Mouse (Mus musculus): ENCODE results near the gene Kif26b.

The Kif26b gene

DNA sequence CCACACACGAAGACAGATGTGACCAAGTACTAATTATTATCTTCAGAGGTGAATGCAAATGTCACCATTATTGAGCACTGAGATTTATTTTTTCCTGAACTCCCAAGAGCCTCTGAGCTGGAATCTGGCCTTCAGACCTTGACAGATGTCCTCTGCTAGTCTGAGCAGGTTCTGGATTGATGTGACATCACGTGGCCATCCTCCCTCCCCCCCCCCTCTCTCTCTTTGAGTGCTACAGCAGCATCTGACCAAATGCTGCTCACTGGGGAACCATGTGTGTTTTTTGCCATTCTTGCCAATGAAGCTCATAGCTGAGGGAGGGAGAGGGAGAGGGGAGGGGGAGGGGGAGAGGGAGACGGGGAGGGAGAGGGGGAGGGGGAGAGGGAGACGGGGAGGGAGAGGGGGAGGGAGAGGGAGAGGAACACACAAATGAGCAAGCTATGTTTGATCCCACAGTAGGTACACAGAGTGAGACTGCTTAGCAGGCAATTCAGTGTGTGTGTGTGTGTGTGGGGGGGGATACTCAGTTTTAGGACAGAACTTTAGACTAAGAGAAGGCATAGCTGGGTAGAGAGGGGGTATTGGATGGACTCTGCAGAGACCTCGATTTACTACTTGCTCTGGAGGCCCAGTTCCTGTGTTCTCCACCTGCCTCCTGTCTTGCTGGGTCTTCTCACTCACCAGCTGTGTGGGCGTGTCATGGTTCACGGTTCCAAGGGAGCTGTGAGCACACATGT lies 241.9 kb downstream of the Kif26b start:
- no peak for DNase-seq (ENCODE audit: low spot score in 2 of 2)

DNA sequence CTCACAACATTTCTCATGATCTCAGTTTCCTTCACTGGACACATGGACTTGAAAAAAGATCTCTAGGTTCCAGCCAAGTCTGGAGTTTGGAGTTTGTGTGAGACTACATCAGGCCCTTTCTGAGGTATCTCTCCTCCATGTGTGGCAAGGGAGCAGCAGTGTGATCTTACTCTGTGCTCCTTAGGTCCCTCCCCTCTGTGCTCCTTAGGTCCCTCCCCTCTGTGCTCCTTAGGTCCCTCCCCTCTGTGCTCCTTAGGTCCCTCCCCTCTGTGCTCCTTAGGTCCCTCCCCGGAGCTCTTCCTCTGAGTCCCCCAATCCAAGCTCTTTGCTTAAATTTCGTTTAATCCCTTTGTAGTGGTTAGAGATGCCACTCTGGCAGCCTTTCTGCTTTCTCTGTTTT lies 250.8 kb downstream of the Kif26b start:
- no peak for DNase-seq (ENCODE audit: low spot score in 2 of 2)

DNA sequence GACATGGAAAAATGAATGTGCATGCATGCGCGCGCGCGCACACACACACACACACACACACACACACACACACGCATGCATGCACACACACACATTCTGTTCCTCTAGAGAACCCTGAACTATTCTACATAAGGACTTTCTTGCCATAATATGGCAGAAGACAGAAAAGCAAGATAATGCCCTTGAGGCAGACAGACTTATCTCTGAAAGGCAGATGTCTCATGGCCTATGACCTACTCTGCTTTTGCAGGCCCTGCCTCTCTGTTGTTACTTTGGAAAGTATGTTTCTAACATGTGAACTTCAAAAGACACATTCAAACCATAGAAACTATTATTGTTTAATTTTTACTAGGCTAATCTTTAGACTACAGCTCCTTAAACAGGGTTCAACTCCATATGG lies 255.1 kb downstream of the Kif26b start:
- DNase-seq (ENCODE audit: low spot score in 2 of 2), result no peak

DNA sequence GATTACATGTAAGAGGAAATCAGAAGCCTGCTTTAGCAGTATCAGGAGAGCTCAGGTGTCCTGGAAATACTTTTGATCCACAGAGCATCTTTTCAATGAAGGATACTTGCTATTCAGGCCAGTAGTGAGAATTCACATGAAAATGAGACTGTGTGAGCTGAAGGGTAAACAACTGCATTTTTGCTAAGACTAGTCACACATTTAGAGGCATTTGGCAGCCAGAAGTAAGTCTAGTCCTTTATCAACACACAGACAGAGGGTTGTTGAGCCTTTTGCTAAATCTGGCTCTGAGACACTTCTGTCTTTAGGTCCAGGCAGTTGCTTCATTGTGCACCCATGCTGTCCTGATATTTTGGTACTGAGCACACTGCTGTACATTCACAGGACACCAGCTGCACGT lies 262.3 kb downstream of the Kif26b start:
- DNase-seq (ENCODE audit: low spot score in 2 of 2), result no peak

DNA sequence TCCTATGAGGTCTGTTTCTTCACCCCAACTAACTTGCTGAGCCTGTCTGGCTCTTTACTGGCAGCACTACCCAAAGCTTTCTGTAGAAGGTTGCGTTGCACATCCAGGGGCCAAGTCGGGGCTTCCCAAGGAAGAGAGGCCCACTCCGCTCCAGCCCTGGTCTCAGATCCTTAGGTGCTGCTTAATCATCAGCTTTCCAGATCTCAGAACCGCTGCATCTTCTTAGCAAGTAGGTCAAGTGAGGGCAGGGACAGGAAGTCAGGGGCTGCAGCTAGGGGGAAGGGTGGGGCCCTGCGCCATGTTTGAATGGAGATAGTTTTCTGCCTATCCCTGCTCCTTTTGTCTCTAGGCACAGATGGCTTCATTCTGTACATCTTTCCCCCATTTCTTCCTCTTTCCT lies 263.8 kb downstream of the Kif26b start:
- no peak for DNase-seq (ENCODE audit: low spot score in 2 of 2)

DNA sequence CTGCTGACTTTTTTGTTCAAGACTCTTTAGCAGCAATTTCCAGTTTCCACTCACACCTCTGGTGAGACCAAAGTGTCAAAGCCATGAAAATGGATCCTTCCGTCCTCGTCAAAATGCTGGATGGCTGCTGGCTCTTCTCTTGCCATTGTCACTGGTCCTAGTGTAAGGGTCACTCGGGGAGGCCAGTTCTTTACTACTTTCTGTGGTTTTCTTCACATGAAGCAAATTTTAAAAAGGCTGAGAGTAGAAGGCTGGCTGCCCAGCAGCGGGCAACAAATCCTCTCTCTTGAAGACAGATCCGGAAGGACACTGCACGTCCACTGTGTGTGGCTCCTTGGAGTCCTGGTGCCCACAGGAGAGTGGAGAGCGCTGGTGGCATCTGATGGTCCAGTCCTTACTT lies 265.9 kb downstream of the Kif26b start:
- no peak for DNase-seq (ENCODE audit: low spot score in 2 of 2)

DNA sequence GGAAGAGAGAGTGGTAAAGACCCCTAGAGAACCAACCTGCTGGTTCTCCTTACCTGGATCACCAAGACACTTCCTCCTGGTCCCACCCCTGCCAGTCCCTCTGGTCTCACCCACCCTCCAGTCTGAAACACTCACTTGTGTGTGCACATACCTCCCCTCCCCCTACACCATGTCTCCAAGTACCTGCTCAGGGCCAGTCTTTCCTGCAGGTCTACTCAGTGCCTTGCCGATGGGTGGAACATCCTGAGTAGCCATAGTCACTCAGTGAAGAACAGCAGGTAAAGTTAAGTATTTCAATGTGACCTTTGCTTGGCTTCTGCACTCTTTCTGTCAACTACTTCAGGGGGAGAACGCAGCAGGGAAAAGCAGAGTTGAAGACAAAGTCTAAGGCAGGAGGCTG lies 268.5 kb downstream of the Kif26b start:
- DNase-seq (ENCODE audit: low spot score in 2 of 2), result no peak

DNA sequence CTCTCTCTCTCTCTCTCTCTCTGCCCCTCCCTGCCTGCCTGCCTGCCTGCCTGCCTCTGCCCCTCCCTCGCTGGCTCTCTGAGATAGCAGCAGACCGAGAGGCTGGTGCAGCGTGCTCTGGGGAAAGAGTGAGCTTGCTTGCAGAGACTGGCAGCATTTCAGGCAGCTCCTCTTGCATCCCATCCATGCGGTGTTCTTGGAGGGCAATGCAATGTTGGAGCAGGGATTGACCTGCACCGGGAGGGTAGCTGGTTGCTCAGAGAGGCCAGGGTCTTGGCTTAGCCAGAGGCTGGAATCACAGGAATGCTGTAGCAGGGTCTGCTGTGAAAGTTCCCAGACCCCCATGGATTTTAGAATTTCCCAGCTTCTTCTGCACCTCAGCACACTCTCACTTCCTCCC lies 269.4 kb downstream of the Kif26b start:
- no peak for DNase-seq (ENCODE audit: low spot score in 2 of 2)

DNA sequence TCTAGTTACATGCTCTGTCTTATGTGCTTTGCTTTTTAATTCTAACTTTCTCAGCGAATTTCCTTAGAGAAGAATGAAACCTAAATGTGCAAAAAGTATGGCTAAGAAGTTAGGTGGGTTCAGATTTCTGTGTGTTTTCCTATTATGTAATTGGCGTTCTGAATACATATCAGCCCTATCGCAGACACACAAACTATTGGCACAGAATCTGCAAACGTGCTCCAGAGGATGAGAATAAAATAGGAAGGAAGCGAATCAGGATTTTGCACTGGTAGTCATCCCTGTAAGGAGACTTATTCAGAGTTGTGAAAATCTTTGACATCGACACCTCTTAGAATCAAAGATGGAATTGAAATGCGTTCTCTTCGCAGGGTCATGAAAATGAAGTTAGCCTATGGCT lies 270.0 kb downstream of the Kif26b start:
- no peak for DNase-seq (ENCODE audit: low spot score in 2 of 2)

DNA sequence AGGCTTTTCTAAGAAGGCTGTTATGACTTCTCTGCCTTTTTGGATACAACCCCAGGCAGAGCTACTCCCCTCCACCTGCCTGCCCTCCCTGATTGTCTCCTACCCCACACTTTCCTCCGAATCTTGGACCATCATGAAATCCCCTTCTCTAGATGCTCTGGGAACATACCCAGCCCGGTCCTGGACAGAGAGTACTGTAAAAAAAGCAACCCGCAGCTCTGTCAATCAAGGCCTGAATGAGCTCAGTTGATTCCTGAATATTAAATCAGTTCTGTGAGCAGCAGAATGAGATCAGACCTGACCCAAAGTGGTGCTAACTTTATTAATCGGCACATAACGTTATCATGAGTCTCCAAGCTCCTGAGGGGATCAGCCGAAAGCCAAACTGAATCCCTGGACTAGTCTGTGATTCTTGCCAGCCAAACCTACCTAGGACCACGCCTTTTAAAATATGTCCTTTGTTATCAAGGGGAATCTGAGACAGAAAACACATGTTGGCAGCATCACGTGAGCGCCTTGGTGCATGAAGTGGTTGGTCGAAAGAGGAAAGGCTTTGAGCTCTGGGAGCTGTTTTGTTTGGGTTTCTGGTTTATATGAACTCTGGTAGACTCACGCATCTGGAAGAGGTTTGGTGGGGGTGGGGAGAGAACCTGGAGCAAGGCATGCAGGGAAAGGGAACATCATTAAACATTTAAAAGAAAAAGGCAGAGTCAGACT lies 271.1 kb downstream of the Kif26b start:
- no peak for DNase-seq (ENCODE audit: low spot score in 2 of 2)

DNA sequence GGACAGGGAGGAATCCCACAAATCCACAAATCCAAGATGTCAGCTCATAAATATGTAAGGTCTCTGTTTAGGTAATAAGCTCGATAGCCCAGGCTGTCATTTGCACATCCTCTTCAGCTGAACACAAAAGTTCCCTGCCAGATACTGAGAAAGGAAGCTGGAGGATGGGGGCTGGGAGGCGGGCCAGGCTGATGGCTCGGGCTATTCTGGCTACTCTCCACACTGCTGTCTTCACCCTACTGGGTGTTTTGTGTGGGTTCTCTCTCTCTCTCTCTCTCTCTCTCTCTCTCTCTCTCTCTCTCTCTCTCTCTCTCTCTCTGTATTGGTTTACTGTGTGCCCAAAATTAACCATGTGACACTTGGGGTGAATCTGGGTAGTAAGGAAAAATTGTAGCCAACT lies 274.2 kb downstream of the Kif26b start:
- peak; percentile 35 to 52 for DNase-seq (ENCODE audit: low spot score in 2 of 2)

DNA sequence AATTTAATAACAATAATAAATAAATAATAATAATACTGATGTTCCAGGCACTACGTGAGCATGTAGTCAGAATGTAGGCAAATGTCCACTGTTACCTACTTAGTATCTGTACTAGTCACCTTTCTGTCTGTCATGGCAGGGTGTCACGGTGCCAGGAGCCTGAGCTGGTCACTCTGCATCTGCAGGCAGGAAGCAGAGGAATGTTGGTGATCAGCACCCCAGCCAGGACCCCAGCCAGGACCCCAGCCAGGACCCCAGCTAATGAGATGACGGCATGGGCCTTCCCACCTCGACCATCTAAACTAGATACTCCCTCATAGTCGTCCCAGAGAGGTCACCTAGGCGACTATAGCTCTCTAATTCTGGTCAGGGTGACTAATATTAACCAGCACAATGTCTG lies 288.6 kb downstream of the Kif26b start:
- DNase-seq (ENCODE audit: low spot score in 2 of 2), result no peak

DNA sequence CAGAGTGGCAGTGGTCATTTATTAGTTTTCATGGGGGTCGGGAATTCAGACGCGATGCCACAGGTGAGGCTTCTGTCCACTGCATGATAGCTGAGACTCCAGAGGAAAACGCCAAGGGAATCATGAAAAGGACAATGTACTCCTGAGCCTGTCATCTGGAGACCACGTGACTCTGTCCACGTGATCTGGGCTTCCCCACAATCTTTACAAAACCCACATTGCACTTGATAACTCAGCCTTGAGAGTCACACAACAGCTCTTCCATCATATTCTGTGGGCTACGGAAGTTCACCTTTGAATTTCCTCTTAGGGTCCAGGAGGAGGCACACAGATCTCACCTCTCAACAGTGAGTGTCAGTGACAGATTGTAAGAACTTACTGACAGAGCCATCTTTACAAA lies 290.1 kb downstream of the Kif26b start:
- no peak for DNase-seq (ENCODE audit: low spot score in 2 of 2)

DNA sequence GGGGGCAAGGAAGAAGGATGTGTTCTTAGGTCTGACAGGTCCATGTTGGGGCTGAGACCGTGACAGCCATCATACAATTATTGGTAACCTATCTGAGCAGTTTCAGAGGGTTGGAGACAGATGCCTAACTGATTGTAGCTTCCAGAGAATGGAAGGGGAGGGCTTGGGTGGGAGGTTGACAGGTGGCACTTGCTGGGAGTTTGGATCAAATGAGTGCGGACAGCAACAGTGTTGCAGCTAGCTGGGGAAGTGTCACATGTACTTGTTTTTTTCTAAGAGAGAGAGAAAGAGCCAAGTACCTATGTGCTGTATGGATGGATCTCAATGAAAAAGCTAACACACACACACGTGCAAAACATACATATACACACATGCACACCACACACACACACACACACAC lies 291.2 kb downstream of the Kif26b start:
- DNase-seq (ENCODE audit: low spot score in 2 of 2), result no peak

DNA sequence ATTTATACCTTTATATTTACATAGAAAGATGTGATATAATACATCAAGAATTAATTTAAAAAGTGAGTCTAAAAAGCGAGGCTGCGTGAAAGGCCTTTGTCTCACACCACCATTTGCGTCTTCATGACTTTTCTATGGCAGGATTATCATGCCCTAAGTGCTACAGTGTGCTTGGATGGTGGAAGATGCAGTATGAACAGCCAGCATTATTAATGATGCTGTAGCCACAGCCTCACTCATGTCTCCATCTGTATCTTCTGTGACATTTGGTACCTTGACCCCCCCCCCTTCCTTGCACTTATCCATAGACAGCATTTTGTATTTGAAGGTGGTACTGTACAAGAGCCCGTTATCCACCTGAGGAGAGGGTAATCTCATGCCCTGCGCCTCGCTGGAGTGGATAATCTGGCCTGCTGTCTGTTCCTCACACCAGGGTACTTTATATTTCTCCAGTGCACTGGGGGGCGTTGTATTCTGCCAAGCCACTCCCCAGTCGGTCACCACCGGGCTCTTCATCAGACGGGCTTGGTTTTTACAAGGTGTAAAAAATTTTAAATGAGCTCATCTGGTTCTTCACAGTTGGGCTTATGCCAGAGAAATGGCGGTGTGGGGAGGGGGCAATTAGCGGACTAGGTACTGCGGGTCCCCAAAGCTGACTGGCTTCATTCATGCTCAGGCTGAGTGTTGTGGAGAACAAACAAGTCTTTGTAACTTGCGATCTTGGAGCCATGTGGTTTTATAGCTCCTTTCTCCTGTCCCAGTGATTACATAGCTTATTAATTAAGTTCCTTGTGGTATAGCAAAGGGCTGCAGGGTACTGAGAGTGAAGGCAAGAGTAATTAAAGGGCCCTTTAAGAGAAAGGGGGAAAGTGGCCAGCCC lies 291.9 kb downstream of the Kif26b start:
- no peak for DNase-seq (ENCODE audit: low spot score in 2 of 2)

DNA sequence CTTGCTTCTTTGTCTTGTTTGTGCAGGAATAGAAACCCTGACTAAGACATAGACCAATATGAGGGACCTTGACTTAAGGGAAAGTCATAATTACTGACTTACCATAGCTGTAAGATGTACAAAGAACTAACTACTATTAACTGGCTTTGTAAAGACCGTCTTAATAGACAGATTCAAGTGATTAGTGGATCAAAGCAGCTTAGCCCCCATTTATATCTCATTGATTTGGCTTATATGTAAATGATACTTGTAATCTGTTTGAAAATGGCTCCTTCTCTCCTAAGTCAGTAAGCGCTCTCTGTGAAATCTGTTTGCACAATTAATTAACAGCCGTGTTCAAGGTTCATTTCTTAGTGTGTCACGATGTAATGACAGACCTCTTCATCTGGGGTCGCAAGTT lies 295.9 kb downstream of the Kif26b start:
- no peak for DNase-seq (ENCODE audit: low spot score in 2 of 2)

DNA sequence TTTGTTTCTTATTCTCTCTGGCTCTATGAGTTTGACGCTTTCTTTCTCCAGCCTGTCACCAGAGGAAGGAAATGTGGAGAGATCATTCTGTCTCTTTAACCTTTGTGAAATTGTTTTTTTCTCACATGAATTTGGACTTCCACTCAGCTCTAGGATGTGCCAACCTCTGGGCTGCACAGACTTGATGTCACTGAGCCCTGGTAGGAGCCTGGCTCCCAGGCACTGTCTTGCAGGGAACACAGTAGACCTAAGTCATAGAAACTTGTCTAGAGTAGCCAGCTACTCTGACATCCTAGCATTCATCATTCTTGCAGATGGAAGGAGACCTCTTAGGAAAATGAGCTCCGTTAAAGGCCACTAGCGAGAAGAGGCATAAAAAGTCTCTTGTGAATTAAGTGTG lies 298.3 kb downstream of the Kif26b start:
- DNase-seq (ENCODE audit: low spot score in 2 of 2), result no peak

DNA sequence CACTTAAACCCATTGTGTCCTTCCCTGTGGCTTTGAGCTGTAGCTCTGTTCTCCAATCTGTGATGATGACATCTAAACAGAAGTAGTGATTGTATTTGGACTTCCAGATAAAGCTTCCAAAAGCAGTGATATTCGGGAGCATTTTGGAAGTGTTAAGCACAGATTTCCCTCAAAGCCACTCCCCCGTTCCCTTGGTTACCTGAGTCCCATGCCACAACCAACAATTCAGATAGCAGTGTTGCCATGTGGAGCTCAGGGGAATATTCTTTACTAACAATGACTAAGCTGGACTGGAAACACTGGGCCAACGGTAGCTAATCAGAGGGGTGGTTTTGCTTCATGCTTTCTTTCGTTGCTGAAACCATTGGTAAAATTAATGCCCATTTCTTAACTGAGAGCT lies 300.5 kb downstream of the Kif26b start:
- DNase-seq (ENCODE audit: low spot score in 2 of 2), result peak; percentile 3 to 4

DNA sequence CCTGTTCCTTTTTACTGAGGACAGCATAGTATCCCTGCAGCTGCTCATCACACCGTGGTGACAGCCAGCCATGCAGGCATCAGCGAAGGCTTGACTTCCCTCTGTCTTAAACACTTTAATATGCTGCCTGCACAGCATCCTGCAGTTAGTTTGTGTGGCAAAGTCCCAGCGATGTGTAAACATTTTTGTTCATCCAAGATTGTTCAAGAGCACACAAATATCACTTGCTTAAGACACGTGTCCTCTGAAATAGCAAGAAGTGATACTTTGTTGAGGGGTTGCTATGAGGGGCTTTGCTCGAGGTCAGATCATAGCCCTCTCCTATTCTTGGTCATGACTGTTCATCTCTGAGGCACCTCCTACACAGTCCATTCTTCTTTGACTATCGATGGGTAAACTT lies 303.6 kb downstream of the Kif26b start:
- DNase-seq (ENCODE audit: low spot score in 2 of 2), result no peak

DNA sequence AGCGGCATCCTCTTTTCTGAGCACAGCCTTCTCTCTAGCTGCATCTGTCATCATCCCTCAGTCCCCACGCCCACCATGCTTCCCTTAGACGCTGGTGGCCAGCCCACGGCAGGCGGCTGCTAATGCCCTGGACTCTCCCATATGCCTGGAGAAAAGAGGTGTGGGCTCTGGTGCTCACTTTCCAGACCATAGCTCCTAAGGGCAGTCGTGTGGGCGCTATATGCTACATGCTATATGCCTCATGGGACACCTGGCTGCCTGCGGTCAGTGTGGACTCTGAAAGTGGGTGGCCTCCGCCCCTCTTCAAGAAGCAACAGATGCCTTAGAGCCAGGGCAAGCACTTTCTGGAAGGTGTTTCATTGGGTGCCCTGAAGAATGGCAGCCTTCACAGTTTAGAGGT lies 306.9 kb downstream of the Kif26b start:
- DNase-seq (ENCODE audit: low spot score in 2 of 2), result no peak

DNA sequence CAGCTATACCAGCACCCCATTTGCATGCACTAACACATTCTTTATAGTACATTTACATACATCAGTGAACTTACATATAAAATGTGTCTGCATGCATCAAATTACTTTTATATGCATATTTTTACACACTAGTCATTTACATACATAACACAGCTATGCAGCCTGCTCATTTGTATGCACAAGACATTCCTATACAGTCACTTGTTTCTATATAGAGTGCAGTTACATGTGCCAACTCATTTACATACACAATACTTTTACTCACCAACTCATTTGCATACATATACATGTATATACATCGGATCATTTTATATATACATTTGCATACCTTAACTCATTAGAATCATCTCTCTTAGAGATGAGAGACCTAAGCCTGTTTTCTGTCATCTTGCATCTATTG lies 308.1 kb downstream of the Kif26b start:
- no peak for DNase-seq (ENCODE audit: low spot score in 2 of 2)

DNA sequence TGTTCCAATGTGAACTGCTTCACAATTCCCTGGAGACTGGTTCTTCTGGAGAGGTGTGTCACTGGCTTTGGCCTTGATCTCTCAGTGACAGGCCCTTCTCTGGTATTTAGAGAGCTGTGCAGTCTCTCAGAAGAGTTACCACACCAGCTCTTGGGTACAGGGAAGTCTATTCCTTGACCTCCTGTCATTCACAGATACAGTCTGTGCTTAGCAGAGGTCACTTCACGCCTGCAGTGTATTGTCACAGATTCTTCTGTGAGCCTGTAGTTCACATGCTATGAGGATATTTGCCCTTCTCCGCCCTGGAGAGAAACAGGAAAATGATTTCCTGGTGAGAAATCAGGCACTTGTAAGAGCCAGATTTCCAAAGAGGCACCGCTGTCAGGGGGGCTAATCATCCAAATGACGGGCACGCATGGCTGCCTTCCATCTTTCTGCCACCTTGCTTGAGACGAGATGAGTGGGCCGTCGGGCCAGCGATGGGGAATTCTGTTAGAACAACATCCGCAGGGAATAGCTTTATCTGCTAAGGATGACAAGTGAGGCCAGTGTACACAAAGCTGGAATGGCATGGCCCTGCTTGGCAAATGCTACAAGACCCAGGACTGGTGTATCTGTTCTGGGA lies 309.9 kb downstream of the Kif26b start:
- peak in 1 of 2 experiments; percentile 4 for DNase-seq (ENCODE audit: low spot score in 2 of 2)
